Mouse (Mus musculus): Measurements from ENCODE around the gene Otx2.

The Otx2 gene

GRCm38 (mm10) chr14:48668761-48669303 is 4.8 kb downstream of the Otx2 start:
- no peak for DNase-seq (ENCODE audit: low spot score)

- no peak for DNase-seq (ENCODE audit: low spot score)
Observed at GRCm38 (mm10) chr14:48668051-48668481, 5.6 kb downstream of the Otx2 start.

DNA sequence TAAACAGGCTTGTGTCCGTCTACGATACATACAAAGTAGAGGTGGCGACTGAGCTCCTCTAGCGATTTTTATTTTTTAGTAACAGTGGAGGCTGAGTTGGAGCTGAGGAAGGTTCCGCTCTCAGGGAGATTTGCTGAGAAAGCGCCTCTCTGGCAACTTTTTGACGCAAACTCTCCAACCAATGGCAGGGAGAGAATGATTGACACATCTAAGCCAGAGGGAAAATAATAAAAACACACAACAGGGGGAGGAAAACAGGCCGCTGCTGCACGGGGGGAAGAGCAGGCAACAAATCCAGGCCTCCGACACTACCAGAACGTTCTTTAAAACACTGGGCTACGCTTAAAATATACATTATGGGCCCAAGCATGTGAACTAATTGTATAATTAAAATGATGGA is 6.2 kb downstream of the Otx2 start:
- DNase-seq (ENCODE audit: low spot score): no peak

- DNase-seq (ENCODE audit: low spot score): no peak
Observed at GRCm38 (mm10) chr14:48666771-48667170, 6.8 kb downstream of the Otx2 start.

DNA sequence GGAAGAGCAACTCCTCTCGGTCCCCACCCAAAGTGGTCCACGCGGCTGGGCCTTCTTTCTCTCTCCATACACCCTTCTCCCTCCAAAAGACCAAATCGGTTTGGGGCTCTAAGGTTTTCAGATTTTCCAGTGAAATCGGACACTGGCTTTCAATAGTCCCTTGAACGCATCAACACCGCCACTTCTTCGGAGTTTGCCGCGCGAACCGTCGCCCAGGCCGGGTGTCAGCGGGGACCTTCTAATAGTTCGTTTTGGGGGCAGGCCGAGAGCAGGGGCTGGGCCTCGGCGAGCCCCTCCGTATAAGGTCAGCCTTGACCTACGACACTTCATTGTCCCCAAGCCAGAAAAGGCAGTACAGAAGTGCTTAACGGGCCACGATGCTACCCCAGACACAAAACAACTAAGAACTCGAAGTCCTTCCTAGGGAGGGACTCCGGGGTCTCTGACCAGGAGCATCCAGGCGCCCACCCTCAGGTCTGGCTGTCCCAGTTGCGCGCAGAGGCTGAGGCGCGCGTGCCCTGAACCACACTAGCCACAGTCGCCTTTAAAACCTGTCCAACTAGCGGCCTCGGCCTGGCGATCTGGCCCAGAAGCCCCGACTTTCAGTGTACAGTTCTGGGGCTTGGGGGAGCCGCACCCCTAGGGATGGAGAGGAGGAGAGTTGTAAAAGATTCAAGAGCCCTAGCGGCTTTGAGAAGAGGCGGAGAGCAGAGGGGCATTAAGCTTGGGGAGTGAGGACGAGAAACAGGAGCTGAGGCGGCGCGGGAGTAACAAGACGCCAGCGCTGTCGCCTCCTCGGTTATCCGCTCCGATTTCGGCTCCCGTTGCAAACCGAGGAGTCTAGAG is 7.6 kb downstream of the Otx2 start:
- no peak for DNase-seq (ENCODE audit: low spot score)

- no peak for DNase-seq (ENCODE audit: low spot score)
Observed at GRCm38 (mm10) chr14:48664841-48665815, 8.5 kb downstream of the Otx2 start.

GRCm38 (mm10) chr14:48664001-48664810 is 9.4 kb downstream of the Otx2 start:
- no peak for DNase-seq (ENCODE audit: low spot score)

GRCm38 (mm10) chr14:48663531-48663930 is 10.1 kb downstream of the Otx2 start:
- DNase-seq (ENCODE audit: low spot score): no peak

DNA sequence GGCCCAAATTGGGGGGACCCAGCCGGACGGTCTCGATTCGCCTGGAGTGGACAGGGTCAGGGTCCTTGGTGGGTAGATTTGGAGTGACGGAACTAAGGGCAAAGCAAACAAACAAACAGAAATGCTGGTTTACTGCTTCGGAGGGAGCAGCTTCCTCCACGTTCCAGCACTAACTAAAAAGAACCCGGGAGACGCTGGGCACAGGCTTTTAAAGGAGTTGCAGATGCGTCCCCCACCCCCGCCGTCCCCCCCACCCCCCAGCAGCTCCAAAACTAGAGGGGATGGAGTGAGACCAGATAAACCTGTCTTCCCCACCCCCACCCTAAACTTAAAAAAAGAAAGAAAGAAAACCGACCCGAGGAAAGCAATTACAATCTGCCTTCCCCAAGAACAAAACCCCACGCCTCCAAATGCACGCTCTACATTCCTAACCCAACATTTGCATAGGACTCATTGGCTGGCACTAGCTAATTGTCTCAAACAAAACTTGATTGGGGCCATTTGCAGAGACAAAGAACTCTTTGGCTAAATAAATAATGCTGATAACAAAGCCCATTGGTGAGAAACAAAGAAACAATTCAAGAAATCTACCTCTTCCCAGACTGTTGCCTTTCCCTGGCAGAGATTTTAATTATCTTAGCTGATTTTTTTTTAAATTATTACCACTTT is 10.9 kb downstream of the Otx2 start:
- no peak for DNase-seq (ENCODE audit: low spot score)

- DNase-seq (ENCODE audit: low spot score): no peak
Observed at GRCm38 (mm10) chr14:48661646-48662567, 11.7 kb downstream of the Otx2 start.

GRCm38 (mm10) chr14:48661151-48661550 is 12.5 kb downstream of the Otx2 start:
- no peak for DNase-seq (ENCODE audit: low spot score)

DNA sequence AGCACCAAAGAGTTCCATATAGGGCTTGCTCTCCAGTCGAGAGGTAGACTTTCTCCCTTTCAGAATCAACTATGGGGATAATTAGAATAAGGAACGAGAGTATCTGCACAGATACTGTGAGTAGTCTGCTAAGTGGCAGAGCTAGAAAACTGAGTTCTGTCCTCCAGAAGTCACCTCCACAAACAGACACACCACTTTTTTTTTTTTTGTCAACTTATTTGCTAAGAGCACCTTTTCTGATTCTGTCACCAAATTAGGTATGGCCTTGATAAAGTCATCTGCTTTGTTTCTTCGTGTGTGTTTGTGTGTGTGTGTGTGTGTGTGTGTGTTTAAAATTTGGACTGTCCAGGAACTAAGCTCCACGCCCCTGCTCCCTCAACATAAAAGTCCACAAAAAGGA is 13.0 kb downstream of the Otx2 start:
- DNase-seq (ENCODE audit: low spot score): no peak

DNA sequence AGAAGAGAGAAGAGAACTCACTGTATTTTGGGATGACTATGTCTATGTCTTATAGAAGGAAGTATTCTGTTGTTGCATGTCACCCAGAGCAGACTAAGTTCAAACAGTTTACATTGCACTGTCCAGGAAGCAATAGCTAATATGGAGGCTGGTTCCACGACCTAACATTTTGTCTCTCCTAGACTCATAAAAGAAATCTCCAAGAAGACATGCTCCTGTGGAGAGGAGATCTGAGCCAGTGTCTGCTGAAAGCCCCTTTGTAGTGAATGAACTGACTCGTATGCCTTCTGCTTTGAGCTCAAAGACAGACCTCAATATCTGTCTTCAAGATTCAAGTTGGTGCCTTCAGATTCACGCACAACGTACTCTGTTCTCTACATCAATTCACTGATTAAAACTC is 14.0 kb downstream of the Otx2 start:
- no peak for DNase-seq (ENCODE audit: low spot score)

DNA sequence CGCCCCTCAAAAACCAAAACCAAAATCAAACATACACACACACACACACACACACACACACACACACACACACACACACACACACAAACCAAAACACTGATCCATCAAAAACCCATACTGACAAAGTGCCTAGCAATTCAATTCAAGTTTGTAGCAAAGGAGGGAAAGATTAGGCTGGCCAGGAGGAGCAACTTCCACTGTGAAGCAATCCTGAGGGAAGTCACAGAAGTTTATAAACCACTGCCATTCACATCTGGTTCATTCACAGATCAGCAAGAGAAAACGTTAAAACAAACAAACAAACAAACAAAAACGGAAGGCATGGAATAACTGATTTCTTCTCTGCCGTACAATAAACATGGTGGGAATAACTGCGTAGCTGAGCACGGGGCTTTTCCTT is 16.4 kb downstream of the Otx2 start:
- DNase-seq (ENCODE audit: low spot score): no peak

GRCm38 (mm10) chr14:48656711-48657110 is 16.9 kb downstream of the Otx2 start:
- no peak for DNase-seq (ENCODE audit: low spot score)

DNA sequence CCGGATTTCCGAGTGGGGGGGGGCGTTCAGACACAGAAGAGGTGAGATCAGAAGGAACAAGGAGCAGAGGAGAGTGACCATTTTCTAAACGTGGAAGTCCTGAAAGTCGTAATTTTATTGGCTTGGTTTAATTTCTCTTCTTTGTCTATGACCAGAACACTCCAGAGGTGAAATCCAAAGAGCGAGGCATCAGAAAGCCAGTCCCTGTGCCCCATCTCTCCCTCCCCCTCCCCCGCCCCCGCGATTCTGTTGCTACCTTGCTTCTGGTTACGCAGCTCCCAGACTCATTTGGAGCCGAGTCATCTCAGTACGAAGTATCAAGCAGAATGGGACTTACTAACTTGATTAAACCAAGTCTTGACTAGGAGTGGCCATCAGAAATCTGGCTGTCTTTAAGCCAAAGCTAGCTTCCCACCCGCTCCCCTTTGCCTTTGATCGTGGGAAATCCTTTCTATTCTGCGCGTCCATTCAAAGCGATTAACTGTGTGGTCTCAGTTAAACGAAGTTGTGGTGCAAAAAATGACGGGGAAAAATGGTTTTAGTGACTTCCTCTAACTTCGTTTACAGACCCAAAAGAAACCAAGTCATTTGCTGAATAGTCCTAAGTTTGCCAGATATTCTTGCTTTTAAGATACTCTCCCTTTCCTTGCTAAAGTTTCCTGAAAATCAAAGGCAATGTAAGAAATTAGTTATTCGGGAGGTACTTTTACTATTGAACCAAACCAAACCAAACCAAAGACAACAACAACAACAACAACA is 17.6 kb downstream of the Otx2 start:
- no peak for DNase-seq (ENCODE audit: low spot score)

- DNase-seq (ENCODE audit: low spot score): no peak
Observed at GRCm38 (mm10) chr14:48655073-48655791, 18.4 kb downstream of the Otx2 start.

GRCm38 (mm10) chr14:48654551-48655072 is 19.0 kb downstream of the Otx2 start:
- DNase-seq (ENCODE audit: low spot score): no peak

Data from adipocyte (in vitro differentiated cells).